Mouse (Mus musculus) forelimb bud, embryonic 11.5 days (tissue): ENCODE measurements around the gene Psmb1.
"Not testable (repeated sequence)": the region's sequence is repeated elsewhere in the genome, so short reads cannot be mapped to it uniquely, and the experiment has no call there.

Experiments used
- DNase-seq: peaks from one replicate; pipeline ENCODE4 v3.0.0-alpha.2; 2012; ENCODE audit warnings: low read depth, low spot score

Psmb1 gene

DNA sequence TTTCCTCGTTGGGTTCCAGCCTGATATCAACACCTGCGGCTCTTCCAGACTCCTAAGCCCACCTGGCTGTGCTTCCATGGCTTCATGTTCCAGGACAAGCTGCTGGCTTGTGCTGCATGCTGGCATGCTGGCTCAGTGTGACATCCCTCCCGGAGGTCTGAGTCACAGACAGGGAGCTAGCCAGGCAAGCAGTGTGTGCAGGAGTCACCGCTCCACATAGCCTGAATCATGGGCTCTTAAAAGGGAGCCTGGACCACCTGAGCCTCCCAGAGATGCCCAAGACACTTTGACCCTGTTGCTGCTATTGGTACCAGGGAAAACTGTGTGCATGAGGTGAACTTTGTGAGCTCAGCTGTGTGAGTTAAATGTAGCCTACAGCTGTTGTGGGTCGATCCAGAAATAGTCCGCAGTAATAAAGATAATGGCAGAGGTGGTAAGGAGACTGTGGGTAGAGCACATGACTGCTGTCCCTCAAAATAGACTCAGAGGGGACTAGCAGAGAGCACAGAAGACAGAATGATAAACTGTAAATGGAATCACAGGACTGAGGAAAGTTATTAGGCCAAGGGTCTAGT, 37.5 kb downstream of the Psmb1 start:
- DNase-seq: no peak

DNA sequence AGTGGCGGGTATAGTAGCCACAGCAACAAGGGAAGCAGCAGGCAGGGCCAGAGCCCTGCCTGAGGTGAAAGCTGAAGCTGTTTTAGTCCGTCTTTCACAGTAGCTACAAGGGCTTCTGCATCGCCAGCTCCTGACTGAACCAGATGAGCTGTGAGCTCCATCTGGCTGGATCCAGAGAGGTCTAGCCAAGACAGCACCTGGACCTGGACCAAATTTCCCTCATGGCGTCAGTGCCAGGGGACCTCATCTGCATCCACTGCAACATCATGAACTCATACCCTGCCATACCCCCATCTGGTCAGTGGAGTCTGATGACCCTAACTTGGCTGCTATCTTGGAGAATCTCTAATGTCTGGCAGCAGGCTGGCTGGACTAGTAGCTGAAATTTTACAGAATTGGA, 39.8 kb downstream of the Psmb1 start:
- DNase-seq: no peak

DNA sequence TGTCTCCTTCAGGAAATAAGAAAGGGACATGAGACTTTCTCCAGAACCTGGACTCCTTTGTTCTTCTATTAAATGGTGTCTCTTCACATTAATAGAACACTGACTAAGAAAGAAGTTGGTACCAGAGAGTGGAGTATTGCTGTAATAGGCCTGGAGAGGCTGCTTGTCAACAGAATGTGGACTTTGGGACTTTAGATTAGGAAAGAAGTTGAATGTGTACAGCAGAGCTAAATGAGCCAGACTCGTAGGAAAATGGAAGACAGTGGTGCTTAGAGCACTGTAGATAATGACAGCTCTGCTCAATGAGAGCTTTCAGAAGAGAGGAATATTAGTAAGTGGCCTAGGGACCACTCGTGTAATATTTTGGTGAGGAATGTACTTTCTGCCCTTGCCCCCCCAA, 43.0 kb downstream of the Psmb1 start:
- no peak for DNase-seq

DNA sequence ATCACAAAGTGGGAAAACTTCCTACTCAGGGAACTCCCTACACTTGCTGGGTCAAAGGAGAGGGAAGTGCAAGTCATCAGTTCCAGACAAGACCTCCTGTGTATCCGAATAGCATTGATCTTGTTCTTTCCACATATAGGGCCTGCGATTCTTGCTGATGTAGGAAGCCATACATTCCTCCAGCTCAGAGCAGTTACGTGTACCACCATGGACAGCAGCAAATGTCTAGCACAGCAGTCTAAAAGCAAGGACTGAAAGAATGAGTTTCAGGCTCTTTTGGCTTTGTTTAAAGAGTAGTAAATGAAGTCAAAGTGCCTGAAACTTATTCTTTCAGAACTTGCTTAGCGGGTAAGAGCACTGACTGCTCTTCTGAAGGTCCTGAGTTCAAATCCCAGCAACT, 44.3 kb downstream of the Psmb1 start:
- no peak for DNase-seq

DNA sequence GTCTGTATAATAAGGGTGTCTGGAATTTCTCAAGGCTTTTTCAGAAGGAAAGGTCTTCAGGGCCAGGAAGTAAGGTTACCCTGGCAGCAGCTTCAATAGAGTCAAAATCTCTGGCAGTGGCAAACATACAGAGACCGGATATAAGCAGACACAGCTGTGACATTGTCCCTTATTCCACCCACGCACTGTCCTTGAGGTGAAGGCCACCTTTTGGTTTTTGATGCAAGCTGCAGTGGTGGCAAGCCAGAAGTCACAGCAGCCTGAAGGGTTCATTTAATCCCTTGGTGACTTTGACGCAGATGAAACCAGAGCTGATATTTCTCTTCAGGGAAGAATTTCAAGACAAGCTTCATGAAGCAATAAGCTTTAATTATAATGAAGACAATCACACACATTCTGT, 49.9 kb downstream of the Psmb1 start:
- no peak for DNase-seq

DNA sequence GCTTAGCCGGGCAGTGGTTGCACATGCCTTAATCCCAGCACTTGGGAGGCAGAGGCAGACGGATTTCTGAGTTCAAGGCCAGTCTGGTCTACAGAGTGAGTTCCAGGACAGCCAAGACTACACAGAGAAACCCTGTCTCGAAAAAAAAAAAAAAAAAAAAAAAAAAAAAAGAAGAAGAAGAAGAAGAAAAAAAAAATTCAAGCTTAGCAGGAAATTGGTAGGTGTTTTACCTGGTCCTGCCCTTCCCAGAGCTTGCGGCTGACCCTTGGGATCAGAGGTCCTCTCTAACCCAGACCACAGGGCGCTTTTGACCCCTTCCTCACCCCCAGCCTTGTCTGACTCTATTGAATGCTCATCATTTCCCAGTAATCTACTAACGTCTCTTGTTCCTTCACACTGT, 50.4 kb downstream of the Psmb1 start:
- DNase-seq: not testable (repeated sequence)

DNA sequence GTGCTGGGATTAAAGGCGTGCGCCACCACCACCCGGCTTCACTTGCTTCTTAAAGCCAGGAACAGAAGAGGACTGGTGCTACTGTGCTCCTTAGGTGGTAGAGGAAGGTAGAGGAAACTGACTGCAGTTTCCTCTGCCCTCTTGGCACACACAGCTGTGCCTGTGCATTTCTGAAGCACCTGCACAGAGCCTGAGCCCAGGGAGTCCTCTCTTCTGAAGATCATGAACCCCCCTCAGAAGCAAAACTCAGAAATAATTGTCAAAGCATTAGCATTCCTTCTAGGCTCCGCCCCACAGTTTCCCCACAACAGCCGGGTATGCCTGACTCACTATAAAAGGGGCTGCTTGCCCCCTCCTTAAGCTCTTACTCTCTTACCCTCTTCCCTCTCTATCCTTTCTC, 51.7 kb downstream of the Psmb1 start:
- DNase-seq: no peak

DNA sequence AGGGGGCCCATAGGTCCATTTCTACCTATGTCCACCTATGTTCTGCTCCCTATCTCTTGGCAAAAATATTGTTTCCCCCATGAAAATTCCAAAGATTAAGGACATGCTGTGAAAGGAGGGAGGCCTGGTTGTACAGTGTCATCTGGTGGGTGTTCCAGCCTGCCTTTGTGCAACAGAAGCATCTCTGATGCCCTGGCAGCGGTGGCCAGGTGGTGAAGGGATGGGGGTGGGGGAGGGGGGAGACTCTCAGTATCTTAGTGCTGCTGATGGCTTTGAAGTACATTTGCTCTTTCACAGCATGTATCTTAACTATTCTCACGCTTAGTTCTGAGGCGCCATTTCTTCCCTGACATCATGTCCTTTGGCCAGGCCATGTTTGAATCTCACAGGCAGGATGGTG, 54.1 kb downstream of the Psmb1 start:
- DNase-seq: no peak

DNA sequence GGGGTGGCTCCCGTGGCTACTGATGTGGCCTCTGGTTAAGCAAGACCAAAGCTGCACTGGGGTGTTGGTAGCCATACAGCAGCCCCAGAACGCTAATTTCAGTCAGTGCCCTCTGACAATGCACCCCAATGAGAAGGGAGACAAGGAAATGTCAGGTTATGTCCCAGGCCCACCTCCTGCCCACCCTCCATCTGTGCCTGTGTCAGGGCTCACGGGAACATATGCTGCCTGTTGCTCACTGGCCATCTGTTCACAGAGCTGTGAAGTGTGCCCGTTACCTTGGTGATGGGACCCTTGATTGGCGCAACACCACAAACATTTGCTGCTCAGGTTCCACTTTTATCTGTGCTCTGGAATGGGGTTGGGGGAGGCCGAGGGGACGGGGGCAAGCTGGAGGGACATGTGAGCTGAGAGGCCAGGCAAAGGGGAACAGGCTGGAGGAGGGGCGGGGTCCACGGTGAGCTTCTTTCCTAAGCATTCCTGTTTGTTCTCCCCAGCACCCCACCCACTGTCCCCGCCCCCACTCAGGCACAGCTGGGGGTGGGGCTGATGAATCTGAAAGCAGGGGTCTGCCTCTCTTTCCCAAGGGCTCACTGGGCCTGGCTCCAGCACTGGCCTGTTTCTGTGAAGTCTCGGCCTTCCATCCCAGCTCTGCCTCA, 59.0 kb downstream of the Psmb1 start:
- peak; percentile 87 for DNase-seq

DNA sequence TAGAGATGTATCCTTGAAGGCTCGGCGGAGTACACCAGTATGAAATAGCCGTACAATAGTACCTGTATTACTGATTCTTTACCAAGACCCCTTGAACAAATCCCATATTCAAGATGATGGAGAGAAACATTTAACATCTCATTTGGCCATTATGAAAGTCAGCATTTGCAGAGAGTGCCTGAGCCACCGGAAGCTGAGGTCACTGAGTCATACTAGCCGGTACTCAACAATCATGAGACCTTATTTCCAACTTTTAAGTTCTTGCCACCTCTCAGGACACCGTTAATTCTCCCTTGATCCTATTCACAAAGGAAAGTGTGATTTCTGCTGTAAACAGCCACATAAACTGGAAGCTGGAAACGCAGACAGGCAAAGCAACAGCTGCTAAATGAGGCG, 59.5 kb downstream of the Psmb1 start:
- DNase-seq: peak; percentile 3

DNA sequence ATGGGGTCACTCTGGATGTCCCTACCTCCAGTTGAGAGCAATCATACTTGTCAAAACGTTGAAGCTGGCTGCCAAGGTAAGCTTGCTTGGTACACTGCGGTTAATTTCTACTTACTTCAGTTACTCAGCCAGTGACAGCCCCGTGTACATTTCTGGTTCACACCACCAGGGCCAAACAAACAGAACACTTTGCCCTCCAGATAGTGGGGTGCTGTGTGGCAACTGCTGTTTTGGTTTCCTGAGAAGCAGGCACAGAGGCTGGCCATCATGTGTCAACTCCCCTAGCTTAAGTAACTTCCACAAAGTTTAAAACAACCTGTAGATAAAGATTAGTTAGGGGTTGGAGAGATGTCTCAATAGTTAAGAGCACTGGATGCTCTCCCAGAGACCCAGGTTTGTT, 64.8 kb downstream of the Psmb1 start:
- no peak for DNase-seq

DNA sequence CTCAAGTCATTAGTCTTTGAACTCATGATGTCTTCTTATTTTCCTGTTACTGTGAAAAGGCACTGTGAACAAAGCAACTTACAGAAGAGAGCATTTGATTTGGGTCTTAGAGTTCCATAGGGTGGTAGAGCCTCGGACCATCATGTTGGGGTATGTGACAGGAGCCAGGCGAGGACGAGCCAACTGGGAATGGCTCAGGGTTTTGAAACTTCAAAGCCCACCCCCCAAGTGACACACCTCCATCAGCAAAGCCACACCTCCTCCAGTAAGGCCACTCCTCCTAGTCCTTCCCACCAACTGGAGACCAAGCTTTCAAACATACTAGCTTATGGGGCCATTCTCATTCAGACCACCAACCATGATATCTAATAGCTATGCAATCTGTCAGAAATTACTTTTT, 67.5 kb downstream of the Psmb1 start:
- no peak for DNase-seq

DNA sequence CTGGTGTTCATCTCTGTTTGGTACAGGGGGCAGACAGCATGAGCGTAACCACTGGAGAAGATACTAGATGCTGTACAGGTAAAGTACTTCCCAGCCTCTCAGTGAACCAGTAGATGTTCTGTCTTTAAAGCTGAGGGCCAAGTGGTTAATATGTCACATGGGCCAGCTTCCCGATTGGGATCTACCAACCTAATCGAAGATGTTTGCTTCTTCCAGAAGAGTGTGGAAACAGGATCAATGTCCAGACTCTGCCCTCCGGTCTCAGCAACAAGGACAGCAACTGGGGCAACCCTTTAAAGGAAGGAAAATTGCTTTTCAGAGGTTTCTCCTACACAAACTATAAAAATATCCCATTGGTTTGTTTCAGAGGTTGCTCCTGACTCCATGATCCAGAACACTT, 68.0 kb downstream of the Psmb1 start:
- DNase-seq: no peak

DNA sequence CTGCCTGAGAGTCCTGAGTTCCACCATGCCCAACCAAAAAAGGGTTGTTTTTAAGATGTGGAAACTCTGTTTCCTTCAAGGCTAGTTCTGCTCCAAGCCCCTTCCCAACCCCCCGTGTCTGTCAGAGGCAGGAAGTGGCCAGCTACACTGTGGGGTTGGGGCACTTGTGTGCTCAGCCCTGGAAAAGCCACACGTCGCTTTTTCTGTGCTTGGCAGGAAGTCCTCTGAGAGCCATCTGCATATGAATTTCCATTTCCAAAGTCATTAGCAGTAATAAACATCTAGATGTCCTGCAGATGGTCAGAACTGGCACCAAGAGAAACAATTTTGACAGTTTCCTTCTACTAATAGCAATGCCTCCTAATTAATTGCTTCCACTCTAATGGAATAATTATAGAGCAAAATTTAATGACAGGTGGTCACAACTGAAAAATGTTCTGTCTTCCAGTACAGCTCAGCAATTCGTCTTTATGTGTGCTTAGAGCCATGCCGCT, 68.5 kb downstream of the Psmb1 start:
- no peak for DNase-seq

DNA sequence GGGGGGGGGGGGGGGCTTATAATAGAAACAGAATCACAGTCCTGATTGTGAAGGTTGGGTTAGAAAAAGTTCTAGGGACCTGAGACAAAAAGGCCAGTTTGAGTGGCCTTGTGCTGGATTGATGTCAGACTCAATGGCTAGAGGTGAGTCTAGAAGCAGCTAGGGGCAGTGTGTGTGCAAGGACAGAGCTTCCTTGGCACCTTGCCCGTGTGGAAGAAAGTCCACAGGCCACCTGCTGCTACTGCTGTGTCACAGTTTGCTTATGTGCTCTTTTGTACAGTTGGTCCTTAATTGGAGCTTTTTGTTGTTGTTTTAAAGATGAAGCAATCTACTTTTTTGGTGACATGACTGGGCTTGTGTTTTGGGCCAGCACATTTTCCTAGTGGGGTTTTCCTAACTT, 69.6 kb downstream of the Psmb1 start:
- no peak for DNase-seq

DNA sequence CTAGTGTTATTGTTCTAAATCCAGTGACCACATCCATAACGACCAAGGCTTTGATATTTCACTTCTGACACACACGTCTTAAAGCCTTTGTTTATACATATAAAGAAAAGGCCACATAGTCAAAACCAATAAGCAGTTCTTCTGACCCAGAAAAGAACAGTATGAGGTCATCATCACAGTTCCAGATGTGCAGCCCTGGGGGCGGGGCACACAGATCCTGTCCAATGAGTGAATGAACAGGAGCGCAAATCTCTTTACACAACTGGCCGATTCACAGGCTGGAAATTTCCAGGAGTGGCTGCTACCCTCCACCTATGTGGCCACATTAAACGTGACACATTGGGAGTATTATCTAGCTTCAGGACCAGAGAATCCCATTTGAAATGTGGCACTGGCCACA, 70.1 kb downstream of the Psmb1 start:
- no peak for DNase-seq

DNA sequence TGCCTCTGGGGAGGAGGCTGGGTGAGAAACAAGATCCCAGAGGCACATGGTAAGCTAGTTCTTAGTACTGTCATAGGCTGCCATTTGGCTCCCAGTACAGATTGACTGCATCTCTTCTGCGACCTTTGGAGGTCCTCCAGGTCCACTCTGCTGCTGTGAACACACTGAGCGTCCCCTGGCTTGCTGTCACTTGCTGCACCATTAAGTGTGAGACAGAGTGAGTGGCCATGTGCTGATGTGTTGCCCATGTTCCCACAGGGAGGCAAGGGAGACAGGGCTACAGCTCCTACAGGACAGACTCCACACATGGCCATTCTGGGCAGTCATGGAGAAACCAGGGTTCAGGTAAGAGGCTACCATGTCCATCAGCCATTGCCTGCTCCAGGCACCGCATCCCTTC, 73.6 kb downstream of the Psmb1 start:
- DNase-seq: no peak
